Mouse (Mus musculus): ENCODE data around the gene Pheta1. TPM values are rescaled to one million over a fixed set of nuclear protein-coding genes. Genes with fewer than 3 reads are reported as not detected.

Pheta1 gene
- total RNA-seq, 2 experiments from 2014 or later = 0.42 to 4.2 TPM

DNA sequence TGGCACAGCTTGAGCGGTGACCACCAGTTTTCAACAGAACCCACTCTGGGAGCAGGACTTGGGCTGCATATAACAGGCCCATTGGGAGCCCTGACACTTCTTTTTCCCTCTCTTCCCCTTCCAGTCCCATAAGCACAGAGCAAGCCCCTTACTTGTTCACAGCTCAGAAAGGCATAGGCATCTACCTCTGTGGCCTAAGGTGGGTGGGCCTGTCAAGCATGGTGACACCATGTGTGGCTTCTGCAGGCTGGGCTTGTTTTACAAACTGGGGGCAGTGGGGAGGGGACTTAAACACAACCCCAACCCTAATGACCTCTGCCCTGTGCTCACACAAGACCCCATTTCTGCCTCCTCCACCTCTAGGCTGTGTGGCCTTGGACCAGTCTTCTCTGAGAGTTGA is 25.1 kb upstream of the Pheta1 start:
- no peak for ATAC-seq (replicated peaks; ENCODE audit: low FRiP score, low TSS enrichment, poor library complexity, severe bottlenecking)

DNA sequence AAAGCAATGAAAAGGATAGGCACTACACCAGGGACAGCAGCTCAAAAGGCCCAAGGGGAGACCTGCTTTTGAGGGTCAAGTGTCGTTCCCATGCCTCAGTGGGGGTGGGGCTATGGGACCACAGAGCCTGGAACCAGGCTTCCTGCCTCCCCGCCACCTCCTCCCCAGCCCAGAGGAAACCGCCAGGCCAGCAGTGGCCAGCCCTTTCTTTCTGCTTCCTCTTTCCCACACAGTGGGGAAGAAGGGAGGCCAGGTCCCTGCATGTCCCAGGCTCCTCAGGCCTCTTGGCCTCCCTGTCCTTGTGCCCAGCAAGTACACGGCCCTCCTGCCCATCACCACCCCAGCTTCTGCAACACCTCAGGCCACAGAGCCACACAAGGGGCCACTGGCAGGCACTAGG is 24.7 kb upstream of the Pheta1 start:
- no peak for ATAC-seq (replicated peaks; ENCODE audit: low FRiP score, low TSS enrichment, poor library complexity, severe bottlenecking)

DNA sequence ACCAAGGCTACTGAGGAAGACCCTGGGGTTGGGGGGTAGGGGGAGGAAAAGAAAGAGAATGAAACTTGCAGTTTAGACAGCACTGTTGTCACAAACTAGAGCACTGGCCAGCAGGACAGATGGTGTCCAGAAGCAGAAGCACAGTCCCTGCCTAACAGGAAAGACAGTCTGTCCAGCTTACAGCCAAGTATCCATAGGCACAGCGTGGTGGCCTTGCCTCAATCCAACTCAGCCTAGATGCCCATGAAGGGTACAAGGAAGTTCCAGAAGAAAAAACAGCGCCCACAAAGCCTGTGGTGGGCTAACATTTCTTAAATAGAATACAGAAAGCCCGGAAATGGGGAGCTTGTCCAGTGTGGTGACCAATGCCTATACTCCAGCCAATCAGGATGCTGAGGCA is 23.2 kb upstream of the Pheta1 start:
- no peak for ATAC-seq (replicated peaks; ENCODE audit: low FRiP score, low TSS enrichment, poor library complexity, severe bottlenecking)

GRCm38 (mm10) chr5:121827876-121828275 is 20.9 kb upstream of the Pheta1 start:
- ATAC-seq (replicated peaks; ENCODE audit: low FRiP score, low TSS enrichment, poor library complexity, severe bottlenecking) = no peak

DNA sequence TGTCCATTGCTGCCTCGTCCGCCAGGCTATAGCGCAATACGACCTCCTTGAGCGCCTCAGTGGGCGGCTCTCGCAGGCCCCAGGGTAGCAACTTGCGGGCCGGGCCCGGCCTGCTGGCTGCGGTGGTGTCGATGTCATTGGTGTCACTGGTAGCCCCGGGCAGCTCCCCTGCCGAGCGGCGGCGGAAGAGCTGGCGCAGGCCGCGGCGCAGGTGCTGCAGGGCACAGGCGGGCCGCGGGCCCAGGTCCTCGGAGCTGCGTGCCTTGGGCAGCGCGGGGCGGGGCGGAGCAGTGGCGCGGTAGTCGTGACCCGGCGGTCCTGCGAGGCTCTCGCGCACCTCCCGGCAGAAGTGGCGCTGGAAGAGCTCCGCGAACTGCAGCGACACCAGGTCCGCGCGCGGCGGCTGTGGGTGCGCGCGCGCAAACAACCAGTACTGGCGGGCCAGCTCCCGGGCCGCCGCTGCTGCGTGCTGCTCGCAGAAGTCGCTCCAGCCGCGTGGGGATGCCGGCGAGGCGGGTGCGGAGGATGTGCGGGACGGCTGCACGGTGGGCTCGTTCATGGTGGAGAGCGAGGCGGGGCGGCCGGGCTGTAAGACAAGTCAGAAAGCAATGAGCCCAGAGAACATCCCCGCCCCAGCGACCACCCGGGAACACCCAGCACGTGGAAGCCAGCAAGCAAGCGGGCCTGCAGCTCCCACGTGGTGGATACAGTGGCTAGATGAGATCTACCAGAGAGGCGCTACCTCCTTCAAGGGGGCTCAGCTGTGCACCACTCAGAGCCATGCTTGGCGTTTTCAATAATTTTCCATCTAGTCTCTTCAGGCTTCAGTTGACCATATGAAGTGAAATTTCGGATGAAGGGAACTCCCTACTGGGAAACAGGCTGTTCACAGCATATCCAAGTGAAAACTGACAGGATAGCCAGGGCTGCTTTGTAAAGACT is 20.0 kb upstream of the Pheta1 start:
- ATAC-seq (replicated peaks; ENCODE audit: low FRiP score, low TSS enrichment, poor library complexity, severe bottlenecking) = no peak

- ATAC-seq (replicated peaks; ENCODE audit: low FRiP score, low TSS enrichment, poor library complexity, severe bottlenecking) = no peak
These were observed 17.7 kb upstream of the Pheta1 start for GRCm38 (mm10) chr5:121831002-121831601.

- no peak for ATAC-seq (replicated peaks; ENCODE audit: low FRiP score, low TSS enrichment, poor library complexity, severe bottlenecking)
These were observed 16.2 kb upstream of the Pheta1 start for GRCm38 (mm10) chr5:121832376-121833155.

DNA sequence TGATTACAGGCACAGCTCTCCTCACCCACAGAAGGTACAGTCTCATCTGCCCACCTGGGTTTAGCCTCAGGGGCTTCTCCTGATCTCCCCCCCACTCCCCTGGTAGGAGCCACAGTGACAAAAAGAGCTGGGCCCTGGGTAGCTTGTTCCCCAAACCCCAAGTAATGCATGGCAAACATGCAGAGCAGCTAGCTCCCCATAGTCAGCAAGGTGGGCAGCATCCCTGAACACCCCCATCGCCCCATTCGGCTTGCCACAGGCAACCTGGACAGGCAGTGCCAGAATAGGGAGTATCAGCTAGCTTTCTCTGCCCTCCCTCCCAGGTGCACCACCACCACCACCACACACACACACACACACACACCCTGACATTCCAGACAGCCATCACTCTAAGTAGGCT is 15.6 kb upstream of the Pheta1 start:
- ATAC-seq (replicated peaks; ENCODE audit: low FRiP score, low TSS enrichment, poor library complexity, severe bottlenecking) = no peak

DNA sequence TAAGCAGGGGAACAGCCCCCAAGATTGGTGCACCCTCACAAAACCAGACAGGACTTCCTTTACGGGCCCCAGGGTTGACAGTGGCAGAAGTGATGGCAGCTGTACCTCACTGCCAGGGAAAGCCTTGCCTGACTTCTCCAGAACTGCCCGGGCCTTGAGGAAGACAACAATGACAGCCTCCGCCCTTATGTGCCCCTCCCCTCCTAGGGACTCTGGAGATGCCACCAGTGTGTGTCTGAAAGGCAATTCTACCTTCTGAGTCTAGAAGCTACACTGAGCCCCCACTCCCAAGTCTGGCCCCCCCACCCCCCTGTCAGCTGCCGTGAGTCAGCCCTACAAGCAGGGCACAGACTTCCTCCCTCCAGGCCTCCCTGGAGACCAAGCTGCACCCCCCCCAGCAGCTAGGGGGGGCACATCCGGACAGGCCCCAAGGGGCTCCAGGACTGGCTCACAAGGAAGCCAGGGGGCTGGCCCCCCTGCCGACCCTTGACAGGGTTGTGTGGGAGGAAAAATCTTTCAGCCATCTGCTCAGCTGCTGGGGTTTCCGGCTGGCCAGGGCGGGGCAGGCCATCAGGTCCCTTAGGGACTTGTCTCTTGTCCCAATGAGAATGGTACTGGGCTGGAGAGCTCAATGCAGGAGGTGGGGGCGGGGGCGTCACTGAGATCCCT is 15.1 kb upstream of the Pheta1 start:
- ATAC-seq (replicated peaks; ENCODE audit: low FRiP score, low TSS enrichment, poor library complexity, severe bottlenecking) = no peak

GRCm38 (mm10) chr5:121834241-121834606 is 14.6 kb upstream of the Pheta1 start:
- no peak for ATAC-seq (replicated peaks; ENCODE audit: low FRiP score, low TSS enrichment, poor library complexity, severe bottlenecking)

GRCm38 (mm10) chr5:121834991-121835747 is 13.6 kb upstream of the Pheta1 start:
- 0 out of 2 replicates have a peak, but pooled peaks have one; percentile 4 for ATAC-seq (replicated peaks; ENCODE audit: low FRiP score, low TSS enrichment, poor library complexity, severe bottlenecking)

DNA sequence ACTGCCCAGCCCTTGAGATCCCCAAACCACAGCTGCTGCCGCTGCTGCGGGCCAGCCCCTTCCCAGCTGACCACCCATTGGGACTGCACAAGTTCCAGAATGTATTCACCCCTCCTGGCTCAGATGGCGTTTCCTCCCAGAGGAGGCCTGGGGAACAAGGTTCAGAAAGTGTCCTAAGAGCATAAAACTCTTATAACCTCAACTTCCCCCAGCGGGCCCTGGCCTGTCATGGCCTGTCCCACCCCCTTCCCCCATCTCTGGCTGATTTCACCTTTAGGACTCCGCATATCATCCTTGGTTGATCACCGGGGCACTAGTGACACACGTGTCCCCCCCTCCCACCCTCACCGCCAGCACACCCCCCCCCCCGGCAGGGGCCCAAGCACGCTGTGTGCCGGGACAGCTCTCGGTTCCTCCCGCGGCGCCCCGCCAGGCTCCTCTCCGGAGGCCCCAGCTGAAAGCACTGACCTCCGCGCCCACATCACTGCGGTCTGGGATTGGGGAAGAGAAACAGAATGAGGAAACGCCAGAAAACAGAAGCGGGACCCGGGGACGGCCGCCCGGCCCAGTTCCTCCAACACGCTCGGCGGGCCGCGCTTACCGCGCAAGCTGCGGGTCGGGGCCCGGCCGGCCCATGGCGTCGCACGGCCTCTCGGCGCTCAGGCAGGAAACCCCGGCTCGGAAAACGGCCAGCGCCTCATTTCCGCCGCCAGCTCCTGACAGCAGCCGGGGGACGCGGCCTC is 12.7 kb upstream of the Pheta1 start:
- ATAC-seq (replicated peaks; ENCODE audit: low FRiP score, low TSS enrichment, poor library complexity, severe bottlenecking) = no peak

DNA sequence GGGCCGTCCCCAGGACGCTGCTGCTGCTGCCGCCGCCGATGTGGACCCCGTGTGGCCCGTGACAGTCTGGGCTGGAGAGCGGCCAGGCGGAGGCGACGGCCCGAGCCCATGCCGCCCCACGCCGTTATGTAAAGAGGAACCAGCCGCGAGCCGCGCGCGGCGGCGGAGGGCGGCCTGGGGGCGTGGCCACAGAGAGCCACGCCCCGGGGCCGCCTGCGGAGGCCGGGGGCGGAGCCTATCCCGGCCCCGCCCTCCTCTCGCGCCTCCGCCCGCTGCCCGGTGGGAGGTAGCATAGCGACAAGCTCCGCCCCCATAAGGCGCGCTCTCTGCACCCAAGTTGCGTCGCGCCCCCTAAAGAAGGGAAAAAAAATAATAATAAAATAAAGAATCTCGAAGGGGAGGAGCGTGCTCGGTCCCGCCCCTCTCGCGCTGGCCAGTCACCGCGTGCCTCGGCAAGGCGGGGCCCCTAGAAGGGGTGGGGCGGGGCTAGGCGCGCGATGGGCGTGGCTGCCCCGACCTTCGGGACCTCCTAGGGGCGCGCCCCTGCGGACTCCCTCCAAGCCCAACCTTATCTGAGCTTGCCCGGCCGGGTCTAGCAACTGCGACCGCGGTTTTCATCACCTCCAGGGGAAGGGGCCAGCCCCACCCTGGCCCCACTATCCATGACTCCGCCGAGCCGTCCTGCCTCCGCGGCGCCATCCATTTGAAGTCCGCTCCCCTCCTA is 11.9 kb upstream of the Pheta1 start:
- peak; percentile 72 for ATAC-seq (replicated peaks; ENCODE audit: low FRiP score, low TSS enrichment, poor library complexity, severe bottlenecking)

DNA sequence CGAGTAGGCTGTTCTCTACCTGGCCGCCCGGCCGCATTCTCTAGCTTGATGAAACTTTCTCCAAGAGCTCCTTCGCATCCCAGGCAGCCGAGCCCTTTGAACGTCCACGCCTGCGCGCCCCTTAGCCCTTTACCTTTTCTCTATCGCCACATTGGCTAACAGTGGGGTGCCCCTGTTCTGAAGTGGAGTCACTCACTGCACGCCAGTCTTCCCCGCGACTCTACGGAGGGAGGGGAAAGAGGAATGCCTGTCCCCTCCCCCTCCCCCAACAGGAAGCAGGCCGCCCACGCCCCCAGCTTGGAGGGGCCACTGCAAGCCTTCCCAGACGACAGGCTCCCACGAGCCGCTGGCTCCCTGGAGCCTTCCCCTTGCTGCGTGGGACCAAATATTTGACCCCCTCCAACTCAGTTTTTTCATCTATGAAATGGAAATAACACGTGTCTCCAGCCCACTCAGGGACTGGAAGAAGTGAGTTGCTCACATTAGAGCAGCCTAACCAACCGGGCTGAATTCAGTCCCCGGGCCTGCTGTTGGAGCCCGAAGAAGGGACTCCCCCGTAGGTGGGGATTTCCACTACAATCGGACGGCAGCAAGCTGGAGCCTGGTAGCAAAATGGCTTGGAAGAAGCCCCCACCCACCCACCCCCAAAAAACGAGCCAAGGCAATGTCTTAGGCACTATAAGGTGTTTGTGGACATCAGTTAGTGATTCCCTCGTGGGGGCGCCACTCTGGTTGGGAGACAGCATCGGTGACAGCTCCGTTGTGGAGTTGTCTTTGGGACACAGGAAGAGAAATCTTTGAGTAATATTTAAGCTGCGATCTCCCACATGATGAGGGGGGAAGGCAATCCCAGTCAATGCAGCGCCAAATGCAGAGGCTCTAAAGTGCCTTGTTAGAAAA is 11.1 kb upstream of the Pheta1 start, which contains the start of gene Sh2b3:
Gene Sh2b3, minus strand, starts transcription at position 206 of the 900 bp plus-strand sequence.
- ATAC-seq (replicated peaks; ENCODE audit: low FRiP score, low TSS enrichment, poor library complexity, severe bottlenecking) = no peak

GRCm38 (mm10) chr5:121838341-121839127 is 10.2 kb upstream of the Pheta1 start:
- no peak for ATAC-seq (replicated peaks; ENCODE audit: low FRiP score, low TSS enrichment, poor library complexity, severe bottlenecking)

- no peak for ATAC-seq (replicated peaks; ENCODE audit: low FRiP score, low TSS enrichment, poor library complexity, severe bottlenecking)
These were observed 9.7 kb upstream of the Pheta1 start for GRCm38 (mm10) chr5:121839128-121839473.
